Mouse (Mus musculus): ENCODE data around the gene Gnb3. TPM values are rescaled to one million over a fixed set of nuclear protein-coding genes. Genes with fewer than 3 reads are reported as not detected.
"Not testable (repeated sequence)": the region's sequence is repeated elsewhere in the genome, so short reads cannot be mapped to it uniquely, and the experiment has no call there.

Gnb3 gene
- polyA plus RNA-seq, 1 experiment from 2014 or later, result 2.7 TPM

- H3K9ac ChIP-seq (ENCODE audit: low read length), result no peak overlapping the region
- no peak overlapping the region for H3K4me3 ChIP-seq (ENCODE audit: low read depth, low read length)
- 67% methylated on average over 9 of the region's 9 CpGs for WGBS
- H3K36me3 ChIP-seq (ENCODE audit: control insufficient read depth, insufficient read depth, low read length), result peaks cover 77% of the 10 kb centered on the region
- DNase-seq (ENCODE audit: low spot score) (no peak), ATAC-seq (replicated peaks; ENCODE audit: low FRiP score, low TSS enrichment, low read depth) (no peak)
- peaks cover 25% of the 10 kb centered on the region for H3K4me1 ChIP-seq (replicated peaks; ENCODE audit: control insufficient read depth, insufficient read depth, low read length)
- no peaks in the 10 kb centered on the region for H3K9me3 ChIP-seq (ENCODE audit: control insufficient read depth, low read length)
- no peaks in the 10 kb centered on the region for H3K27me3 ChIP-seq (replicated peaks; ENCODE audit: control insufficient read depth, insufficient read depth, low read length)
- H3K27ac ChIP-seq (ENCODE audit: low read depth), result no peak overlapping the region
- no peak overlapping the region for H3K4me2 ChIP-seq (ENCODE audit: low read length)
Measured at GRCm38 (mm10) chr6:124814858-124815774, 25.0 kb downstream of the Gnb3 start.

- peaks cover 32% of the 10 kb centered on the region for H3K4me1 ChIP-seq (replicated peaks; ENCODE audit: control insufficient read depth, insufficient read depth, low read length)
- 31% methylated on average over 8 of the region's 8 CpGs for WGBS
- no peaks in the 10 kb centered on the region for H3K27me3 ChIP-seq (replicated peaks; ENCODE audit: control insufficient read depth, insufficient read depth, low read length)
- DNase-seq (ENCODE audit: low spot score), result no peak
- H3K4me3 ChIP-seq (ENCODE audit: low read depth, low read length), result peak overlapping the region; percentile 71
- 0 out of 2 replicates have a peak overlapping the region, but pooled peaks have one; percentile 1 for H3K27ac ChIP-seq (ENCODE audit: low read depth)
- peaks cover 71% of the 10 kb centered on the region for H3K36me3 ChIP-seq (ENCODE audit: control insufficient read depth, insufficient read depth, low read length)
- peak; percentile 30; the same call in 1 of the 2 replicates for ATAC-seq (replicated peaks; ENCODE audit: low FRiP score, low TSS enrichment, low read depth)
- H3K4me2 ChIP-seq (ENCODE audit: low read length), result peak overlapping the region; percentile 95
- no peaks in the 10 kb centered on the region for H3K9me3 ChIP-seq (ENCODE audit: control insufficient read depth, low read length)
- H3K9ac ChIP-seq (ENCODE audit: low read length), result no peak overlapping the region
Measured at GRCm38 (mm10) chr6:124814448-124814847, 25.6 kb downstream of the Gnb3 start.

GRCm38 (mm10) chr6:124813933-124814332 is 26.1 kb downstream of the Gnb3 start, which contains the start of gene Tpi1:
Gene Tpi1 (minus strand): TSS chr6:124814296.
- peak within 1 kb of the TSS; percentile 84 for H3K9ac ChIP-seq (ENCODE audit: low read length)
- peaks cover 32% of the 10 kb centered on the region for H3K4me1 ChIP-seq (replicated peaks; ENCODE audit: control insufficient read depth, insufficient read depth, low read length)
- peak within 1 kb of the TSS; percentile 88 for H3K27ac ChIP-seq (ENCODE audit: low read depth)
- peak within 1 kb of the TSS; percentile 95 for H3K4me2 ChIP-seq (ENCODE audit: low read length)
- H3K4me3 ChIP-seq (ENCODE audit: low read depth, low read length), result peak within 1 kb of the TSS; percentile 71
- ATAC-seq (replicated peaks; ENCODE audit: low FRiP score, low TSS enrichment, low read depth) (peak; percentile 85), DNase-seq (ENCODE audit: low spot score) (peak; percentile 95)
- peaks cover 66% of the 10 kb centered on the region for H3K36me3 ChIP-seq (ENCODE audit: control insufficient read depth, insufficient read depth, low read length)
- under 1% methylated on average over 22 of the region's 22 CpGs for WGBS
- H3K9me3 ChIP-seq (ENCODE audit: control insufficient read depth, low read length), result no peaks in the 10 kb centered on the region
- no peaks in the 10 kb centered on the region for H3K27me3 ChIP-seq (replicated peaks; ENCODE audit: control insufficient read depth, insufficient read depth, low read length)

- peak overlapping the region; percentile 84 for H3K9ac ChIP-seq (ENCODE audit: low read length)
- H3K4me1 ChIP-seq (replicated peaks; ENCODE audit: control insufficient read depth, insufficient read depth, low read length), result peaks cover 32% of the 10 kb centered on the region
- no peaks in the 10 kb centered on the region for H3K9me3 ChIP-seq (ENCODE audit: control insufficient read depth, low read length)
- under 1% methylated on average over 18 of the region's 18 CpGs for WGBS
- peaks cover 62% of the 10 kb centered on the region for H3K36me3 ChIP-seq (ENCODE audit: control insufficient read depth, insufficient read depth, low read length)
- ATAC-seq (replicated peaks; ENCODE audit: low FRiP score, low TSS enrichment, low read depth) (peak; percentile 61), DNase-seq (ENCODE audit: low spot score) (peak; percentile 89)
- H3K27ac ChIP-seq (ENCODE audit: low read depth), result peak overlapping the region; percentile 88
- H3K27me3 ChIP-seq (replicated peaks; ENCODE audit: control insufficient read depth, insufficient read depth, low read length), result no peaks in the 10 kb centered on the region
- H3K4me3 ChIP-seq (ENCODE audit: low read depth, low read length), result peak overlapping the region; percentile 71
- H3K4me2 ChIP-seq (ENCODE audit: low read length), result peak overlapping the region; percentile 95
Measured at GRCm38 (mm10) chr6:124813496-124813895, 26.6 kb downstream of the Gnb3 start.

- peak overlapping the region; percentile 84 for H3K9ac ChIP-seq (ENCODE audit: low read length)
- H3K27me3 ChIP-seq (replicated peaks; ENCODE audit: control insufficient read depth, insufficient read depth, low read length), result no peaks in the 10 kb centered on the region
- H3K4me1 ChIP-seq (replicated peaks; ENCODE audit: control insufficient read depth, insufficient read depth, low read length), result peaks cover 35% of the 10 kb centered on the region
- H3K9me3 ChIP-seq (ENCODE audit: control insufficient read depth, low read length), result no peaks in the 10 kb centered on the region
- peaks cover 55% of the 10 kb centered on the region for H3K36me3 ChIP-seq (ENCODE audit: control insufficient read depth, insufficient read depth, low read length)
- H3K27ac ChIP-seq (ENCODE audit: low read depth), result peak overlapping the region; percentile 88
- peak overlapping the region; percentile 95 for H3K4me2 ChIP-seq (ENCODE audit: low read length)
- no peak for DNase-seq (ENCODE audit: low spot score)
- ATAC-seq (replicated peaks; ENCODE audit: low FRiP score, low TSS enrichment, low read depth), result no peak
- H3K4me3 ChIP-seq (ENCODE audit: low read depth, low read length), result peak overlapping the region; percentile 71
- 17% methylated on average over 9 of the region's 9 CpGs for WGBS
Measured at GRCm38 (mm10) chr6:124812848-124813247, 27.2 kb downstream of the Gnb3 start.

GRCm38 (mm10) chr6:124811701-124812560 is 28.1 kb downstream of the Gnb3 start:
- no peak for DNase-seq (ENCODE audit: low spot score)
- Histone ChIP-seq H3K9ac (ENCODE audit: low read length) (peak overlapping the region; percentile 84), H3K36me3 (ENCODE audit: control insufficient read depth, insufficient read depth, low read length) (peaks cover 46% of the 10 kb centered on the region), H3K9me3 (ENCODE audit: control insufficient read depth, low read length) (no peaks in the 10 kb centered on the region), H3K4me1 (replicated peaks; ENCODE audit: control insufficient read depth, insufficient read depth, low read length) (peaks cover 35% of the 10 kb centered on the region), H3K27me3 (replicated peaks; ENCODE audit: control insufficient read depth, insufficient read depth, low read length) (no peaks in the 10 kb centered on the region), H3K4me2 (ENCODE audit: low read length) (peak overlapping the region; percentile 95), H3K27ac (ENCODE audit: low read depth) (no peak overlapping the region; the same call in 1 of the 2 replicates), H3K4me3 (ENCODE audit: low read depth, low read length) (peak overlapping the region; percentile 71)
- 73% methylated on average over 24 of the region's 24 CpGs for WGBS
- ATAC-seq (replicated peaks; ENCODE audit: low FRiP score, low TSS enrichment, low read depth), result no peak

- no peak overlapping the region for H3K27ac ChIP-seq (ENCODE audit: low read depth)
- no peaks in the 10 kb centered on the region for H3K9me3 ChIP-seq (ENCODE audit: control insufficient read depth, low read length)
- ATAC-seq (replicated peaks; ENCODE audit: low FRiP score, low TSS enrichment, low read depth) (no peak), DNase-seq (ENCODE audit: low spot score) (no peak)
- 83% methylated on average over 4 of the region's 4 CpGs for WGBS
- H3K27me3 ChIP-seq (replicated peaks; ENCODE audit: control insufficient read depth, insufficient read depth, low read length), result no peaks in the 10 kb centered on the region
- H3K4me1 ChIP-seq (replicated peaks; ENCODE audit: control insufficient read depth, insufficient read depth, low read length), result peaks cover 38% of the 10 kb centered on the region
- H3K36me3 ChIP-seq (ENCODE audit: control insufficient read depth, insufficient read depth, low read length), result peaks cover 40% of the 10 kb centered on the region
- H3K4me2 ChIP-seq (ENCODE audit: low read length), result no peak overlapping the region
- H3K9ac ChIP-seq (ENCODE audit: low read length), result no peak overlapping the region
- no peak overlapping the region for H3K4me3 ChIP-seq (ENCODE audit: low read depth, low read length)
Measured at GRCm38 (mm10) chr6:124811403-124811665, 28.7 kb downstream of the Gnb3 start.

GRCm38 (mm10) chr6:124810566-124811402 is 29.3 kb downstream of the Gnb3 start:
- DNase-seq (ENCODE audit: low spot score); H3K9me3 ChIP-seq (ENCODE audit: control insufficient read depth, low read length); H3K4me3 ChIP-seq (ENCODE audit: low read depth, low read length); H3K9ac ChIP-seq (ENCODE audit: low read length); ATAC-seq (replicated peaks; ENCODE audit: low FRiP score, low TSS enrichment, low read depth); H3K4me2 ChIP-seq (ENCODE audit: low read length); H3K27me3 ChIP-seq (replicated peaks; ENCODE audit: control insufficient read depth, insufficient read depth, low read length); H3K27ac ChIP-seq (ENCODE audit: low read depth): not testable (repeated sequence)
- 82% methylated on average over 10 of the region's 11 CpGs for WGBS
- Histone ChIP-seq H3K36me3 (ENCODE audit: control insufficient read depth, insufficient read depth, low read length) (peaks cover 35% of the 10 kb centered on the region), H3K4me1 (replicated peaks; ENCODE audit: control insufficient read depth, insufficient read depth, low read length) (peaks cover 43% of the 10 kb centered on the region)

All from intestine, embryonic 14.5 days (tissue).